Mouse (Mus musculus) embryonic facial prominence, embryonic 13.5 days (tissue): Measurements from ENCODE around the gene Extl1. TPM values are rescaled to one million over a fixed set of nuclear protein-coding genes. Genes with fewer than 3 reads are reported as not detected.
"Not testable (repeated sequence)": the region's sequence is repeated elsewhere in the genome, so short reads cannot be mapped to it uniquely, and the experiment has no call there.

Source experiments
- ATAC-seq: fragments of 200-750 bp; cut with Nextera tagmentation; 2 replicates; pipeline ENCODE4 v1.8.0; 2017; ENCODE audit warnings: low read depth; ENCODE audit not compliant: insufficient number of reproducible peaks, insufficient read depth, low FRiP score, low TSS enrichment
- H3K27ac ChIP-seq: fragments of 300-500 bp; sonication (generic); 2 replicates; pipeline ENCODE4 v1.5.1; 2015; ENCODE audit warnings: moderate library complexity, mild to moderate bottlenecking, inconsistent platforms
- H3K27me3 ChIP-seq: fragments of 300-500 bp; sonication (generic); 2 replicates; pipeline ENCODE4 v1.6.1; 2015; ENCODE audit warnings: mild to moderate bottlenecking, inconsistent platforms
- H3K36me3 ChIP-seq: fragments of 300-500 bp; sonication (generic); 2 replicates; pipeline ENCODE4 v1.6.1; 2015; ENCODE audit warnings: mild to moderate bottlenecking, inconsistent platforms
- H3K4me1 ChIP-seq: fragments of 300-500 bp; sonication (generic); 2 replicates; pipeline ENCODE4 v1.6.1; 2015; ENCODE audit warnings: inconsistent platforms
- H3K4me2 ChIP-seq: fragments of 300-500 bp; sonication (generic); 2 replicates; pipeline ENCODE4 v1.6.1; 2015; ENCODE audit warnings: moderate library complexity, mild to moderate bottlenecking, inconsistent platforms
- H3K4me3 ChIP-seq: fragments of 300-500 bp; sonication (generic); 2 replicates; pipeline ENCODE4 v1.5.1; 2015; ENCODE audit warnings: mild to moderate bottlenecking, inconsistent platforms
- H3K9ac ChIP-seq: fragments of 300-500 bp; sonication (generic); 2 replicates; pipeline ENCODE4 v1.6.1; 2015; ENCODE audit warnings: mild to moderate bottlenecking, inconsistent platforms
- H3K9me3 ChIP-seq: fragments of 300-500 bp; sonication (generic); 2 replicates; pipeline ENCODE4 v1.6.1; 2016; ENCODE audit warnings: inconsistent platforms
- WGBS: fragments of 180-500 bp; shearing (Covaris S2); methylation state at CpG from one replicate; pipeline ENCODE4 v1.1.7; 2015; ENCODE audit warnings: mixed read lengths; 5-methylcytosine and 5-hydroxymethylcytosine counted together
- polyA plus RNA-seq: library from polyadenylated mRNA; unstranded; fragments of >200 nt; fragmentation: Nextera tagmentation; extraction: Ambion mirVana; gene quantifications from 2 replicates; pipeline ENCODE4 v1.2.1, GENCODE M21; 2015

Gene Extl1
- polyA plus RNA-seq = 4.5 and 5.4 TPM in 2 replicates

GRCm38 (mm10) chr4:134383750-134384149 is at the start of gene Extl1:
TSS of gene Extl1 (minus strand) at chr4:134383850.
- 90% methylated on average over 2 of the region's 6 CpGs for WGBS
- not testable (repeated sequence) for H3K36me3 ChIP-seq, H3K4me3 ChIP-seq, H3K27me3 ChIP-seq, H3K4me2 ChIP-seq, H3K9me3 ChIP-seq, H3K4me1 ChIP-seq, ATAC-seq, H3K9ac ChIP-seq, H3K27ac ChIP-seq

- Histone ChIP-seq H3K4me1 (peaks cover 18% of the 10 kb centered on the region), H3K4me2 (no peak overlapping the region), H3K9me3 (no peaks in the 10 kb centered on the region), H3K9ac (no peak overlapping the region), H3K4me3 (no peak overlapping the region), H3K27ac (no peak overlapping the region), H3K27me3 (no peaks in the 10 kb centered on the region), H3K36me3 (no peaks in the 10 kb centered on the region)
- WGBS = 85% methylated on average over 15 of the region's 15 CpGs
- no peak for ATAC-seq
Observed at GRCm38 (mm10) chr4:134432686-134433360, 49.2 kb upstream of the Extl1 start.

GRCm38 (mm10) chr4:134430381-134431004 is 46.8 kb upstream of the Extl1 start:
- Histone ChIP-seq H3K27ac (peak overlapping the region; percentile 89), H3K4me1 (peaks cover 18% of the 10 kb centered on the region), H3K36me3 (peaks cover 14% of the 10 kb centered on the region), H3K4me2 (peak overlapping the region; percentile 46), H3K27me3 (no peaks in the 10 kb centered on the region), H3K4me3 (peak overlapping the region; percentile 10; the same call in 1 of the 2 replicates), H3K9me3 (no peaks in the 10 kb centered on the region), H3K9ac (peak overlapping the region; percentile 57; the same call in 1 of the 2 replicates)
- no peak for ATAC-seq
- WGBS = 23% methylated on average over 23 of the region's 23 CpGs

- WGBS = 74% methylated on average over 7 of the region's 7 CpGs
- Histone ChIP-seq H3K4me3 (no peak overlapping the region), H3K9ac (no peak overlapping the region), H3K36me3 (peaks cover 33% of the 10 kb centered on the region), H3K27me3 (no peaks in the 10 kb centered on the region), H3K4me1 (peaks cover 7% of the 10 kb centered on the region), H3K4me2 (no peak overlapping the region), H3K9me3 (no peaks in the 10 kb centered on the region), H3K27ac (no peak overlapping the region)
- ATAC-seq = no peak
Observed at GRCm38 (mm10) chr4:134425088-134425487, 41.4 kb upstream of the Extl1 start.

GRCm38 (mm10) chr4:134423949-134424348 is 40.3 kb upstream of the Extl1 start:
- ATAC-seq = no peak
- Histone ChIP-seq H3K9ac (no peak overlapping the region), H3K4me1 (0 out of 2 replicates have a peak, but pooled peaks cover 2% of the 10 kb centered on the region), H3K27ac (no peak overlapping the region), H3K9me3 (no peaks in the 10 kb centered on the region), H3K36me3 (peaks cover 40% of the 10 kb centered on the region), H3K4me2 (no peak overlapping the region), H3K4me3 (no peak overlapping the region), H3K27me3 (no peaks in the 10 kb centered on the region)
- 88% methylated on average over 7 of the region's 7 CpGs for WGBS

GRCm38 (mm10) chr4:134421971-134422370 is 38.3 kb upstream of the Extl1 start:
- Histone ChIP-seq H3K9ac (no peak overlapping the region), H3K36me3 (peaks cover 55% of the 10 kb centered on the region), H3K9me3 (no peaks in the 10 kb centered on the region), H3K27me3 (no peaks in the 10 kb centered on the region), H3K4me1 (0 out of 2 replicates have a peak, but pooled peaks cover 2% of the 10 kb centered on the region), H3K27ac (no peak overlapping the region), H3K4me3 (no peak overlapping the region), H3K4me2 (no peak overlapping the region)
- WGBS = 51% methylated on average over 11 of the region's 11 CpGs
- no peak for ATAC-seq

- Histone ChIP-seq H3K9ac (no peak overlapping the region), H3K27me3 (no peaks in the 10 kb centered on the region), H3K9me3 (no peaks in the 10 kb centered on the region), H3K4me1 (peaks cover 10% of the 10 kb centered on the region; the same call in 1 of the 2 replicates), H3K4me2 (no peak overlapping the region), H3K27ac (no peak overlapping the region), H3K4me3 (no peak overlapping the region), H3K36me3 (peaks cover 46% of the 10 kb centered on the region)
- ATAC-seq = no peak
- 70% methylated on average over 7 of the region's 7 CpGs for WGBS
Observed at GRCm38 (mm10) chr4:134417111-134417510, 33.5 kb upstream of the Extl1 start.

- no peak overlapping the region for H3K4me3 ChIP-seq
- H3K9ac ChIP-seq = no peak overlapping the region
- no peak for ATAC-seq
- no peaks in the 10 kb centered on the region for H3K27me3 ChIP-seq
- 48% methylated on average over 15 of the region's 15 CpGs for WGBS
- no peak overlapping the region for H3K27ac ChIP-seq
- H3K4me2 ChIP-seq = no peak overlapping the region
- peaks cover 9% of the 10 kb centered on the region; the same call in 1 of the 2 replicates for H3K4me1 ChIP-seq
- peaks cover 49% of the 10 kb centered on the region for H3K36me3 ChIP-seq
- no peaks in the 10 kb centered on the region for H3K9me3 ChIP-seq
Observed at GRCm38 (mm10) chr4:134416602-134417001, 33.0 kb upstream of the Extl1 start.

GRCm38 (mm10) chr4:134416177-134416576 is 32.5 kb upstream of the Extl1 start:
- Histone ChIP-seq H3K9me3 (no peaks in the 10 kb centered on the region), H3K4me1 (peaks cover 9% of the 10 kb centered on the region; the same call in 1 of the 2 replicates), H3K27me3 (no peaks in the 10 kb centered on the region), H3K36me3 (peaks cover 52% of the 10 kb centered on the region), H3K9ac (no peak overlapping the region), H3K27ac (no peak overlapping the region), H3K4me3 (no peak overlapping the region), H3K4me2 (no peak overlapping the region)
- 71% methylated on average over 17 of the region's 17 CpGs for WGBS
- ATAC-seq = no peak

- WGBS = 73% methylated on average over 5 of the region's 5 CpGs
- no peak overlapping the region for H3K9ac ChIP-seq
- peaks cover 40% of the 10 kb centered on the region for H3K36me3 ChIP-seq
- H3K27ac ChIP-seq = no peak overlapping the region
- ATAC-seq = no peak
- no peaks in the 10 kb centered on the region for H3K9me3 ChIP-seq
- no peak overlapping the region for H3K4me3 ChIP-seq
- H3K27me3 ChIP-seq = no peaks in the 10 kb centered on the region
- H3K4me1 ChIP-seq = no peaks in the 10 kb centered on the region
- no peak overlapping the region for H3K4me2 ChIP-seq
Observed at GRCm38 (mm10) chr4:134409286-134409685, 25.6 kb upstream of the Extl1 start.

- H3K9me3 ChIP-seq = no peaks in the 10 kb centered on the region
- 0 out of 2 replicates have a peak, but pooled peaks cover 5% of the 10 kb centered on the region for H3K36me3 ChIP-seq
- no peak overlapping the region for H3K4me3 ChIP-seq
- H3K4me2 ChIP-seq = no peak overlapping the region
- H3K9ac ChIP-seq = no peak overlapping the region
- 68% methylated on average over 7 of the region's 7 CpGs for WGBS
- H3K27ac ChIP-seq = no peak overlapping the region
- ATAC-seq = no peak
- peaks cover 16% of the 10 kb centered on the region for H3K4me1 ChIP-seq
- no peaks in the 10 kb centered on the region for H3K27me3 ChIP-seq
Observed at GRCm38 (mm10) chr4:134403721-134404120, 20.1 kb upstream of the Extl1 start.
